Mouse (Mus musculus) small intestine, adult 2 months (tissue): ENCODE data around the gene Atp1b4. TPM values are rescaled to one million over a fixed set of nuclear protein-coding genes. Genes with fewer than 3 reads are reported as not detected.

ENCODE experiments used
- H3K27ac ChIP-seq: fragments of 200-500 bp; 2 replicates; pipeline ENCODE4 v1.5.1; 2012; ENCODE audit warnings: low read depth, low read length, control low read depth, inconsistent platforms; ENCODE audit not compliant: insufficient read depth
- H3K27me3 ChIP-seq: fragments of 200-500 bp; 2 replicates; pipeline ENCODE4 v1.6.1; 2012; ENCODE audit warnings: mild to moderate bottlenecking, moderate library complexity, low read length, inconsistent platforms; ENCODE audit not compliant: control insufficient read depth, insufficient read depth
- H3K36me3 ChIP-seq: fragments of 200-500 bp; 2 replicates; pipeline ENCODE4 v1.6.1; 2012; ENCODE audit warnings: mild to moderate bottlenecking, low read length, control low read depth, inconsistent platforms; ENCODE audit not compliant: control insufficient read depth, insufficient read depth
- H3K4me1 ChIP-seq: fragments of 200-500 bp; 2 replicates; pipeline ENCODE4 v1.6.1; 2012; ENCODE audit warnings: low read length, inconsistent platforms, mixed read lengths; ENCODE audit not compliant: control insufficient read depth, insufficient read depth, insufficient read length
- H3K4me3 ChIP-seq: fragments of 200-500 bp; 2 replicates; pipeline ENCODE4 v1.5.1; 2012; ENCODE audit warnings: low read depth, mild to moderate bottlenecking, control low read depth, inconsistent platforms, low read length, moderate library complexity
- CTCF ChIP-seq: fragments of 200-500 bp; IDR thresholded peaks from 2 replicates; pipeline ENCODE4 v1.5.1; 2012; ENCODE audit warnings: low read depth, mild to moderate bottlenecking, control low read depth, inconsistent platforms, low read length, moderate library complexity, mixed read lengths; ENCODE audit not compliant: insufficient replicate concordance, insufficient read length; ENCODE audit errors: extremely low read depth
- POLR2A ChIP-seq: fragments of 200-500 bp; IDR thresholded peaks from 2 replicates; pipeline ENCODE4 v1.6.1; 2012; ENCODE audit warnings: low read depth, mild to moderate bottlenecking, control low read depth, inconsistent platforms, low read length, moderate library complexity
- WGBS: fragments of 180-500 bp; shearing (Covaris S2); methylation state at CpG from one replicate; pipeline ENCODE4 v1.1.7; 2018; 5-methylcytosine and 5-hydroxymethylcytosine counted together
- polyA plus RNA-seq: library from polyadenylated mRNA; depleted of rRNA; stranded (reverse); fragments of >200 nt; gene quantifications from 2 replicates; pipeline ENCODE4 v1.2.3, GENCODE M21; 2012; rRNA removed

The Atp1b4 gene
- polyA plus RNA-seq = not detected in 2 replicates

DNA sequence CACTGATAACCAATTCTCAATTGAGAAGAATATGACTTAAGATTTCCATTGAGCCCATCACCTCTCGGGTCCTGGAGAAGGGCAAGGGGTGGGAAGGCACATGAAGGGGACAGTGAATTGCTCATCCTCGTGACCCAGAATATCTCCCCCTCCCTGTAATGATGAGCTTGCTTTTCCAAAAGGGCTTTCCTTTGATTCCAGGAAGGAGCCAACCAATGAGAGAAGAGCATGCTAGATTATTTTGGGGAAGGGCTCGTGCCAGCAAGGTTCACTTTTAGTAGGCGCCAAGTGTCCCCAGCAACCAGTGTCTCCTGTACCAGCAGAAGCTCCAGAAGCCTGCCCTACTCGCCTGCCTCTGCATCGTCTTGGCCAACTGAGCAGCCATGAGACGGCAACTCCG is at the start of gene Atp1b4:
Gene Atp1b4 (plus strand): TSS at position 301 of the 400 bp plus-strand sequence.
- TF ChIP-seq POLR2A (no peak), CTCF (no peak)
- Histone ChIP-seq H3K27me3 (no peaks in the 10 kb centered on the region), H3K4me1 (no peaks in the 10 kb centered on the region), H3K27ac (no peak within 1 kb of the TSS), H3K4me3 (no peak within 1 kb of the TSS), H3K36me3 (no peaks in the 10 kb centered on the region)
- WGBS = 86% methylated on average over 8 of the region's 8 CpGs

DNA sequence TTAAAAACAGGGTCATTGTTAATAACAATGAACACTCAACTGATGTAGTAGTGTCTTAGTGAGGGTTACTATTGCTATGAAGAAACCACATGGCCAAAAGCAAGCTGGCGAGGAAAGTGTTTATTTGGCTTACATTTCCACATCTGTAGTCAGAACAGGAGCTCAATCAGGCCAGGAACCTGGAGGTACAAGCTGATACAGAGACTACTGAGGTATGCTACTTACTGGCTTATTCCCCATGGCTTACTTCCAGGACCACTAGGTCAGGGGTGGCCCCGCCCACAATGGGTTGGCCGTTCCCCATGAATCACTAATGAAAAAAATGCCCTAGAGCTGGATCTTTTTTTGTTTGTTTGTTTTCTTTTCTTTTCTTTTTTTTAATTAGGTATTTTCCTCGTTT is 7.4 kb upstream of the Atp1b4 start:
- TF ChIP-seq CTCF = no peak
- TF ChIP-seq POLR2A = no peak
- H3K36me3 ChIP-seq = no peaks in the 10 kb centered on the region
- H3K4me1 ChIP-seq = no peaks in the 10 kb centered on the region
- H3K27me3 ChIP-seq = no peaks in the 10 kb centered on the region
- H3K4me3 ChIP-seq = no peak overlapping the region
- no peak overlapping the region for H3K27ac ChIP-seq
- 68% methylated on average over 4 of the region's 4 CpGs for WGBS

DNA sequence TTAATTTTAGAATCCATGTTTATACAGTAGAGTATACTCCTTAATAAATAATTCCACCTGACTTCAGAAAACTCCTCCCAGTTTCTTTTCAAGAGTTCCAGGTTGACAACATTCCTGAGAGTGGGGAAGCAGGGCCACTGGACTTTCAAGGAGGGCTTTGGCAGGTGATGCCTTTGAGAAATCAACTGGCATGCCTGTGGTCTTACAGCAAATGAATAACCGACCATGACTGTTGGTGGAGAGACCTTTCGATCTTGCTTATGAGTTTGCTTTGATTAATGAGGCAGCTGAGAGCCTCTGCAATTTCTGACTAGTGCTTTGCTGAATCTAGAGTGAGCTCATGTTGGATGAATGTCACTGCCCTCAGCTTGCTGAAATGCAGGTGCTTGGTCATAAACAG is 4.9 kb upstream of the Atp1b4 start:
- no peaks in the 10 kb centered on the region for H3K27me3 ChIP-seq
- no peaks in the 10 kb centered on the region for H3K36me3 ChIP-seq
- WGBS = 64% methylated on average over 2 of the region's 2 CpGs
- H3K4me1 ChIP-seq = no peaks in the 10 kb centered on the region
- H3K27ac ChIP-seq = no peak overlapping the region
- no peak for TF ChIP-seq CTCF
- no peak for TF ChIP-seq POLR2A
- H3K4me3 ChIP-seq = no peak overlapping the region

DNA sequence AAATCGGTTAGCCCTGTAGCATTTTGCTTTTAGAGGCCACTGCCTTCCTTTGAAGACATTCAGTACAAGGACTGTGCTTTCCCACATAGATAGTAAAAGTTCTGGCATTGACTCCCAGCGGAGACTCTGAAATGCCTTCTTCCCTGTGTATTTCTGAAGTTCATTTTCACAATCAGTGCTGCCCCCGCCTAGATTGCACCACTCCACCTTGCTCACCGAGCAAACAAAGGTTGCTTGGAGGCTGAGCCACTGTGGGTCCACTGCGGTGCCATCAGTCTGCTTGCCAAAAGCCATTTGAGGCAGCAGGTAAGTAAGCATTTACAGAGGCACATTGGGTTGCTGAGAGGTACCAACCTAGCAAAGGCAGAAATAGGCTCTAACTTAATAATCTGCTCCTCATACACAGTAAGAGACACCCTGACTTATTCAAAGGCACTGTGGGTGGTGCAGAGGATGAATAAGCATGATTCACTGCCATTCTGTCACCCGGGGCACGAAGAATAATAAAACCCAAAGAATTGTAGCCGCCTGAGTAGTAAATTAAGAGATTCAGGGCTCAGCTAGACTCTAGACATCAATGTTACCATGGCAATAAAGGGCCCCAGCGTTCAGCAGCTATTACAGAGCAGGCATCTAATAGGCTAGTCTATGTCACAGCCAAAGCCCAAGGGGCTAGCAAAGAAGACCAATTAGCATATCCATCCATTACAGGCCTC is 2.9 kb upstream of the Atp1b4 start:
- no peak overlapping the region for H3K27ac ChIP-seq
- H3K27me3 ChIP-seq = no peaks in the 10 kb centered on the region
- no peaks in the 10 kb centered on the region for H3K4me1 ChIP-seq
- no peaks in the 10 kb centered on the region for H3K36me3 ChIP-seq
- TF ChIP-seq POLR2A (no peak), CTCF (no peak)
- WGBS = 54% methylated on average over 9 of the region's 9 CpGs
- H3K4me3 ChIP-seq = no peak overlapping the region

DNA sequence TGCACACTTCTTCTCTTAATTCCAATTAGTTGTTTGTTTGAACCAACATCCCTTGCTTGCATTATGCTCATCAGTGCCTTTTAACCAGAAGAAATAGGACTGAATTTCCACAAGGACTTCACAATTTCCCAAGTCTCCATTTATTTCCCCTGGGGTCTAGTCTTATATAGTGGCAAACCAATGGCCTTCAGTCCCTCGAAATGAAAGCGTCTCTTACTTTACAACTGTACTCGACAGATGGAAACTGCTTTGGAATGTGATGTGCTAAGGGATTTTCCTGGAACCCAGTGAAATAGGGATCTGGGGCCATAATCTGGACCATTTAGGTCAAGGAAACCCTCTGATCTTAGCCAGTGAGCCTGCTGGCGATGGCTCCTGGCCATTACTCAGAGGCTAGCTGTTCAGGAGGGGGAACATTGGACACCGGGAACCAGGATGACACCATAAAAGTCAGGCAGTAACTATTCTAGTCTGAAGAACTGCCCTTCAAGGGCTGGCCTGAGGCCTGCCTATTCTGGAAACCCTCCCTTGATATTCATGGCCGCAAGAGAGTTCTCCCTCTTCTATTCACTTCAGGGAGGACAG is 2.3 kb upstream of the Atp1b4 start:
- no peak for TF ChIP-seq CTCF
- TF ChIP-seq POLR2A = no peak
- H3K4me1 ChIP-seq = no peaks in the 10 kb centered on the region
- no peaks in the 10 kb centered on the region for H3K36me3 ChIP-seq
- no peak overlapping the region for H3K27ac ChIP-seq
- H3K4me3 ChIP-seq = no peak overlapping the region
- H3K27me3 ChIP-seq = no peaks in the 10 kb centered on the region
- 84% methylated on average over 6 of the region's 6 CpGs for WGBS

DNA sequence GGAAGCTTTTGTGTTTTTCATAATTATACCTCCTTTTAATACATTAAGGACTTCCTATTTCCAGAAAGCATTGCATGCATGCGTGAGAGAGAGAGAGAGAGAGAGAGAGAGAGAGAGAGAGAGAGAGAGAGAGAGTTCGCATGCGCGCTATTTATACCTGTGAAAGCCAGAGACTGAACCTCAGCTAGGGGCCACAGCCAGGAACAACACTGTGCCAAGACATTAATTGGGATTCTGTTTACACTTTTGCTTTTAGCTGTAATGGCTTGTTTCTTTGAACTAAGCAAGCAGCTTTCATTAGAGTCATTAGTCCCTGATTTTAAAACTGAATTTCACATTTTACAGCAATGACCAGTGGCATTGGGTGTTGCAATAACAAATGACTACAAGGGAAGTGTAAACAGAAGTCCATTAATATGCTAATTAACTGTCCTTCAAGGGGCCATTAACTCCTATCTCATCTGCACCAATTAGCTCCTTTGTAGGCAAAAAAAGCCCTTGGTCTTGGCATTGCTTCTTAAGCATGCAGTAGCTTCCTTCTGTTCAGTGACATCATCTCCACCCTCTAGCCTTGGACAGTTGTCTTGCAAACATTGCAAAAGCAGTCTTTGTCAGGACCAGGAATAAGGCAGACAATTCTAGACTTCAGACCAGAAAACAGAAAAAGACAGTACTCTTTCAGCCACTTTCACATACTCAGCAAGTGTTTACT is 14.9 kb downstream of the Atp1b4 start:
- H3K4me3 ChIP-seq = no peak overlapping the region
- no peak overlapping the region for H3K27ac ChIP-seq
- TF ChIP-seq CTCF (no peak), POLR2A (no peak)
- H3K4me1 ChIP-seq = no peaks in the 10 kb centered on the region
- H3K27me3 ChIP-seq = no peaks in the 10 kb centered on the region
- no peaks in the 10 kb centered on the region for H3K36me3 ChIP-seq
- WGBS = 52% methylated on average over 4 of the region's 4 CpGs
